Mouse (Mus musculus) embryonic facial prominence, embryonic 10.5 days (tissue): ENCODE data around the gene Mob3b. TPM values are rescaled to one million over a fixed set of nuclear protein-coding genes. Genes with fewer than 3 reads are reported as not detected.
A peak's percentile ranks its signal among the peaks of the same experiment; 100 is the strongest.

Experiments
- DNase-seq: peaks from one replicate; pipeline ENCODE4 v3.0.0-alpha.2; 2017; ENCODE audit warnings: low spot score
- H3K27ac ChIP-seq: fragments of 300-500 bp; sonication (generic); replicated peaks from 2 replicates; pipeline ENCODE4 v1.5.1; 2016; ENCODE audit warnings: mild to moderate bottlenecking
- H3K27me3 ChIP-seq: fragments of 300-500 bp; sonication (generic); replicated peaks from 2 replicates; pipeline ENCODE4 v1.6.1; 2016; ENCODE audit warnings: low read depth, mild to moderate bottlenecking; ENCODE audit not compliant: poor library complexity, severe bottlenecking
- H3K36me3 ChIP-seq: fragments of 300-500 bp; sonication (generic); replicated peaks from 2 replicates; pipeline ENCODE4 v1.6.1; 2016; ENCODE audit warnings: mild to moderate bottlenecking, moderate library complexity
- H3K4me1 ChIP-seq: fragments of 300-500 bp; sonication (generic); 2 replicates; pipeline ENCODE4 v1.6.1; 2016
- H3K4me3 ChIP-seq: fragments of 300-500 bp; sonication (generic); 2 replicates; pipeline ENCODE4 v1.5.1; 2016; ENCODE audit warnings: mild to moderate bottlenecking, moderate library complexity
- H3K9me3 ChIP-seq: fragments of 300-500 bp; sonication (generic); 2 replicates; pipeline ENCODE4 v1.6.1; 2016; ENCODE audit warnings: mild to moderate bottlenecking
- WGBS: fragments of 180-500 bp; shearing (Covaris S2); methylation state at CpG from one replicate; pipeline ENCODE4 v1.1.7; 2016; 5-methylcytosine and 5-hydroxymethylcytosine counted together
- polyA plus RNA-seq: library from polyadenylated mRNA; unstranded; fragments of >200 nt; fragmentation: Nextera tagmentation; extraction: Ambion mirVana; gene quantifications from 2 replicates; pipeline ENCODE4 v1.2.1, GENCODE M21; 2016

Gene Mob3b
- polyA plus RNA-seq, 1 experiment from 2014 or later, result 14.0 TPM

GRCm38 (mm10) chr4:35080285-35080684 is 77.0 kb downstream of the Mob3b start:
- Histone ChIP-seq H3K36me3 (peaks cover 6% of the 10 kb centered on the region; the same call in 1 of the 2 replicates), H3K27ac (no peak overlapping the region), H3K27me3 (no peaks in the 10 kb centered on the region), H3K4me1 (0 out of 2 replicates have a peak, but pooled peaks cover 2% of the 10 kb centered on the region), H3K4me3 (no peak overlapping the region), H3K9me3 (no peaks in the 10 kb centered on the region)
- no peak for DNase-seq
- 90% methylated on average over 6 of the region's 6 CpGs for WGBS

GRCm38 (mm10) chr4:35068739-35069138 is 88.5 kb downstream of the Mob3b start:
- Histone ChIP-seq H3K27me3 (no peaks in the 10 kb centered on the region), H3K27ac (no peak overlapping the region), H3K9me3 (no peaks in the 10 kb centered on the region), H3K36me3 (no peaks in the 10 kb centered on the region), H3K4me1 (peaks cover 41% of the 10 kb centered on the region), H3K4me3 (no peak overlapping the region)
- 49% methylated on average over 4 of the region's 4 CpGs for WGBS
- peak; percentile 22 for DNase-seq

GRCm38 (mm10) chr4:35066163-35066562 is 91.1 kb downstream of the Mob3b start:
- Histone ChIP-seq H3K4me3 (no peak overlapping the region), H3K9me3 (no peaks in the 10 kb centered on the region), H3K27ac (no peak overlapping the region), H3K4me1 (peaks cover 50% of the 10 kb centered on the region), H3K27me3 (no peaks in the 10 kb centered on the region), H3K36me3 (no peaks in the 10 kb centered on the region)
- no peak for DNase-seq
- 55% methylated on average over 4 of the region's 4 CpGs for WGBS

GRCm38 (mm10) chr4:35065075-35065838 is 92.0 kb downstream of the Mob3b start:
- peak; percentile 17 for DNase-seq
- Histone ChIP-seq H3K27ac (no peak overlapping the region), H3K27me3 (no peaks in the 10 kb centered on the region), H3K4me3 (no peak overlapping the region), H3K4me1 (peaks cover 50% of the 10 kb centered on the region), H3K36me3 (no peaks in the 10 kb centered on the region), H3K9me3 (no peaks in the 10 kb centered on the region)
- 41% methylated on average over 15 of the region's 15 CpGs for WGBS

- Histone ChIP-seq H3K9me3 (no peaks in the 10 kb centered on the region), H3K4me3 (no peak overlapping the region), H3K27ac (0 out of 2 replicates have a peak overlapping the region, but pooled peaks have one; percentile 7), H3K27me3 (no peaks in the 10 kb centered on the region), H3K4me1 (peaks cover 40% of the 10 kb centered on the region), H3K36me3 (no peaks in the 10 kb centered on the region)
- 50% methylated on average over 7 of the region's 7 CpGs for WGBS
- DNase-seq, result no peak
These were observed 94.1 kb downstream of the Mob3b start for GRCm38 (mm10) chr4:35063146-35063719.

GRCm38 (mm10) chr4:35060964-35061363 is 96.3 kb downstream of the Mob3b start:
- H3K9me3 ChIP-seq, result no peaks in the 10 kb centered on the region
- no peak overlapping the region for H3K27ac ChIP-seq
- H3K4me3 ChIP-seq, result no peak overlapping the region
- H3K27me3 ChIP-seq, result no peaks in the 10 kb centered on the region
- DNase-seq, result no peak
- no peaks in the 10 kb centered on the region for H3K36me3 ChIP-seq
- peaks cover 31% of the 10 kb centered on the region for H3K4me1 ChIP-seq
- 81% methylated on average over 1 of the region's 1 CpGs for WGBS

- DNase-seq, result no peak
These were observed 96.9 kb downstream of the Mob3b start for GRCm38 (mm10) chr4:35060401-35060800.

GRCm38 (mm10) chr4:35054362-35054761 is 102.9 kb downstream of the Mob3b start:
- Histone ChIP-seq H3K9me3 (no peaks in the 10 kb centered on the region), H3K36me3 (no peaks in the 10 kb centered on the region), H3K27me3 (no peaks in the 10 kb centered on the region), H3K27ac (no peak overlapping the region), H3K4me1 (peaks cover 17% of the 10 kb centered on the region), H3K4me3 (no peak overlapping the region)
- DNase-seq, result no peak
- WGBS, result 89% methylated on average over 2 of the region's 2 CpGs

More at GRCm38 (mm10) chr4:35060401-35060800, 96.9 kb downstream of the Mob3b start:
- Histone ChIP-seq H3K27me3 (no peaks in the 10 kb centered on the region), H3K27ac (no peak overlapping the region), H3K4me1 (peaks cover 25% of the 10 kb centered on the region), H3K36me3 (no peaks in the 10 kb centered on the region), H3K4me3 (no peak overlapping the region), H3K9me3 (no peaks in the 10 kb centered on the region)
- WGBS, result 92% methylated on average over 3 of the region's 3 CpGs

- no peaks in the 10 kb centered on the region for H3K9me3 ChIP-seq
- no peak for DNase-seq
- WGBS, result 89% methylated on average over 6 of the region's 6 CpGs
- H3K36me3 ChIP-seq, result no peaks in the 10 kb centered on the region
- H3K4me3 ChIP-seq, result no peak overlapping the region
- no peak overlapping the region for H3K27ac ChIP-seq
- H3K4me1 ChIP-seq, result peaks cover 20% of the 10 kb centered on the region
- H3K27me3 ChIP-seq, result no peaks in the 10 kb centered on the region
These were observed 104.9 kb downstream of the Mob3b start for GRCm38 (mm10) chr4:35052174-35052942.

- Histone ChIP-seq H3K4me3 (no peak overlapping the region), H3K27ac (no peak overlapping the region), H3K36me3 (no peaks in the 10 kb centered on the region), H3K9me3 (no peaks in the 10 kb centered on the region), H3K4me1 (peaks cover 20% of the 10 kb centered on the region), H3K27me3 (no peaks in the 10 kb centered on the region)
- WGBS, result 86% methylated on average over 7 of the region's 7 CpGs
- DNase-seq, result no peak
These were observed 106.1 kb downstream of the Mob3b start for GRCm38 (mm10) chr4:35051152-35051551.

- H3K4me1 ChIP-seq, result peaks cover 20% of the 10 kb centered on the region
- WGBS, result 50% methylated on average over 5 of the region's 5 CpGs
- no peak for DNase-seq
- peak overlapping the region; percentile 48 for H3K27ac ChIP-seq
- no peak overlapping the region for H3K4me3 ChIP-seq
- H3K36me3 ChIP-seq, result no peaks in the 10 kb centered on the region
- no peaks in the 10 kb centered on the region for H3K27me3 ChIP-seq
- no peaks in the 10 kb centered on the region for H3K9me3 ChIP-seq
These were observed 107.6 kb downstream of the Mob3b start for GRCm38 (mm10) chr4:35049742-35050058.

- H3K4me1 ChIP-seq, result peaks cover 20% of the 10 kb centered on the region
- DNase-seq, result no peak
- no peaks in the 10 kb centered on the region for H3K36me3 ChIP-seq
- H3K9me3 ChIP-seq, result no peaks in the 10 kb centered on the region
- no peak overlapping the region for H3K4me3 ChIP-seq
- WGBS, result 39% methylated on average over 9 of the region's 9 CpGs
- no peaks in the 10 kb centered on the region for H3K27me3 ChIP-seq
- no peak overlapping the region for H3K27ac ChIP-seq
These were observed 108.1 kb downstream of the Mob3b start for GRCm38 (mm10) chr4:35049036-35049741.
